Mouse (Mus musculus): ENCODE measurements around the gene Tbc1d7. TPM values are rescaled to one million over a fixed set of nuclear protein-coding genes. Genes with fewer than 3 reads are reported as not detected.

Gene Tbc1d7
- polyA plus RNA-seq, 1 experiment: 6.3 TPM

DNA sequence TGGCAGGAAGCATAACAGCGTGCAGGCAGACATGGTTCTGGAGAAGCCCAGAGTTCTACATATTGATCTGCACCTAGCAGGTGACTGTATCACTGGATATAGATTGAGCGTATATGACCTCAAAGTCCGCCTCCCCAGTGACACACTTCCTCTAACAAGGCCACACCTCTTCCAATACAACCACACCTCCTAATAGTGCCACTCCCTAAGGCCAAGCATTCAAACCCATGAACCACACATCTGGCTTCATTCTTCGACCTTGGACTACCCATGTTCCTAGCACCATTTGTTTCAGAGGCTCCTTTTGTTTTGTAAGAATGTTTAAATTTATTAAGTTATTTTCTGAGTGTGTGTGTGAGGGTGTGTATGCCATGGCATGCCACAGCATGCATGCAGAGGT, 16.4 kb upstream of the Tbc1d7 start:
- no peak overlapping the region for H3K27ac ChIP-seq (ENCODE audit: insufficient read depth, low read length)
- 91% methylated on average over 4 of the region's 4 CpGs for WGBS

DNA sequence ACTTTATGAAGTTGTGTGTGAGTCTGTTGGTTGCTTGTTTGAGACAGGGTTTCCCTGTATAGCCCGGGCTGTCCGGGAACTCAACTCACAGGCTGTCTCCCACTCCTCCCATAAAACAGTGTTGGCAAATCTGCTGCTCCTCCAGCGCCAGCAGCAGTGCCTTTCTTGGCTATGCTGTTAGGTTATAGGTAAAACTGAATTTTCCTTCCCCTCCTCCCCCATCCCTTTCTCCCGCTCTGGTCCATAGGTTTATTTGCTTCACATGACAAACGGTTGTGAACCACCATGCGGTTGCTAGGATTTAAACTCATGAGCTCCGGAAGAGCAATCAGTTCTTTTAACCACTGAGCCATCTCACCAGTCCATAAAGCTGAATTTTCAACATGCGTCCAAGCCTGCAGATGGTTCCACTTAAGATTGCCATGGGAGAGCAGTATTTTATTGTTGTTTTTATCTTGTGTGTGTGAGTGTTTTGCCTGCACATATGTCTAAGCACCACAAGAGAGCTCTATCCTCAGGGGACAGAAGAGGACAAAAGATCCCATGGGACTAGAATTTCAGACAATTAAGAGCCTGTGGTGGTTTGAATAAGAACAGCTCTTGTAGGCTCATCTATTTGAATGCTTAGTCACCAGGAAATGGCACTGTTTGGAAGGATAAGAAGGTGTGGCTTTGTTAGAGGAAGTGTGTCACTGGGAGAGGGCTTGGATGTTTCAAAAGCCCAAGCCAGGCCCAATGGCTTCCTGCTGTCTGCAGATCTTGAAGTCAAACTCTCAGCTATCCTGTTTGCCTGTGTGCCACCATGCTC, 12.2 kb upstream of the Tbc1d7 start:
- Histone ChIP-seq H3K4me3 (ENCODE audit: extremely low read depth, insufficient read depth, insufficient read length) (no peak overlapping the region), H3K27me3 (ENCODE audit: control insufficient read depth, insufficient read depth, low read length) (no peaks in the 10 kb centered on the region), H3K27ac (ENCODE audit: insufficient read depth, low read length) (no peak overlapping the region), H3K4me1 (ENCODE audit: control insufficient read depth, insufficient read depth, insufficient read length) (no peaks in the 10 kb centered on the region), H3K36me3 (ENCODE audit: control insufficient read depth, insufficient read depth, low read length) (no peaks in the 10 kb centered on the region)
- TF ChIP-seq POLR2A (IDR thresholded peaks at IDR 0.05; ENCODE audit: low read depth, low read length) (no peak), CTCF (IDR thresholded peaks at IDR 0.05; ENCODE audit: extremely low read depth, insufficient read depth, insufficient read length, insufficient replicate concordance) (no peak)
- DNase-seq (ENCODE audit: low read depth in 1 of 2, low spot score in 2 of 2): no peak
- 60% methylated on average over 8 of the region's 8 CpGs for WGBS

More for the DNA sequence above, 16.4 kb upstream of the Tbc1d7 start:
- Histone ChIP-seq H3K4me3 (ENCODE audit: extremely low read depth, insufficient read depth, insufficient read length) (no peak overlapping the region), H3K36me3 (ENCODE audit: control insufficient read depth, insufficient read depth, low read length) (no peaks in the 10 kb centered on the region), H3K27me3 (ENCODE audit: control insufficient read depth, insufficient read depth, low read length) (no peaks in the 10 kb centered on the region), H3K4me1 (ENCODE audit: control insufficient read depth, insufficient read depth, insufficient read length) (0 out of 2 replicates have a peak, but pooled peaks cover 4% of the 10 kb centered on the region)
- TF ChIP-seq CTCF (IDR thresholded peaks at IDR 0.05; ENCODE audit: extremely low read depth, insufficient read depth, insufficient read length, insufficient replicate concordance): no peak
- no peak for TF ChIP-seq POLR2A (IDR thresholded peaks at IDR 0.05; ENCODE audit: low read depth, low read length)
- no peak for DNase-seq (ENCODE audit: low read depth in 1 of 2, low spot score in 2 of 2)

DNA sequence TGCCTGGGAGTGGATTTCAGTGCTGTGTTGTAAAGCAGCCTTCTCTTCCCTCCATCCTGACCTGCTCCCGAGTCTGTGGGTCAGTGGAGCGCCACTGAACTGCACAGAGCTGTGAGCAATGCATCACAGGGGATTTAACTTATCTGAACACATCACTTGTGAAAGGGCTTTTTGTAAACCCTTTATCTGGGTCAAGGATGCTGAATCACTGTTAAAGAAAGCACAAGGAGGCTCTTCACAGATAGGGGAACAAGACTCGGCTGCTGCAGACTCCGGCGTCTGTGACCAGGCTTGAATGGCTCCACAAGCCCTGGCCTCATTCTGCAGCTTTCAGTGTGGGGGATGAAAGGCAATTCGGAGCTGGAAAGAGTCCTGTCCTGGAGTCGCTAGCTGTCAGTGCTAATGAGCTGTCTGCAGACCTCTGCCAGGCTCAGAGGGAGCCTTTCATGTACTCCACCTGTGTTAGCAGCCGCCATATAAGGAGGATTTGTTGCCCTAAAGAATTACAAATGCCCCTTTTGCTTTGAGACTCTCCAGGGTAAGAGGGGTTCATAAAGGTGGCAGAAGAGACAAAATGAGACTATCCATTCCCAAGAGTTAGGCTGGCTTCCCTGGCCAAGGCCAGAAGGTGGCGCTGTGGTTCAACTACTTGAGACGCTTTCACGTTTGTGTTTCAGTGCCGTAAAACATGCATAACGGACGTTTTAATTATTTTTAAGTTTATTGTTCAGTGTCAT, 11.3 kb upstream of the Tbc1d7 start:
- WGBS: 19% methylated on average over 14 of the region's 14 CpGs
- no peaks in the 10 kb centered on the region for H3K27me3 ChIP-seq (ENCODE audit: control insufficient read depth, insufficient read depth, low read length)
- peak; percentile 86; the same call in 1 of the 2 replicates for TF ChIP-seq CTCF (IDR thresholded peaks at IDR 0.05; ENCODE audit: extremely low read depth, insufficient read depth, insufficient read length, insufficient replicate concordance)
- no peak for TF ChIP-seq POLR2A (IDR thresholded peaks at IDR 0.05; ENCODE audit: low read depth, low read length)
- H3K4me1 ChIP-seq (ENCODE audit: control insufficient read depth, insufficient read depth, insufficient read length): no peaks in the 10 kb centered on the region
- H3K36me3 ChIP-seq (ENCODE audit: control insufficient read depth, insufficient read depth, low read length): no peaks in the 10 kb centered on the region
- H3K27ac ChIP-seq (ENCODE audit: insufficient read depth, low read length): no peak overlapping the region
- peak; percentile 54 to 76 for DNase-seq (ENCODE audit: low read depth in 1 of 2, low spot score in 2 of 2)
- no peak overlapping the region for H3K4me3 ChIP-seq (ENCODE audit: extremely low read depth, insufficient read depth, insufficient read length)

DNA sequence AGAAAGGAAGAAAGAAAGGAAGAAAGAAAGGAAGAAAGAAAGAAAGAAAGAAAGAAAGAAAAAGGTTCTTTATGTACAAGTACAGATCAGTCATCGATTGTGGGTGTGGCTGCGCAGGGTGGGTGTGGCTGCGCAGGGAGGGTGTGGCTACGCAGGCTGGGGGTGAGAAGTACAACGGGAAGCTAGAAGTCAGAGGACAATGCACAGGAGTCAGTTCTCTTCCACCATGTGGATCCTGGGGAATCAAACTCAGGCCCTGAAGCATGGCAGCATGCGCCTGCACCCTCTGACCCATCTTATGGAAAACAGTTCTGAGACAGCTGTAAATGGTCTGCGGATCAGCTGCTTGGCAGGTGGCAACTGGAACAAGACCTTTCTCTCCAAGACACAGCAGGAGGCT, 9.8 kb upstream of the Tbc1d7 start:
- WGBS: 88% methylated on average over 7 of the region's 7 CpGs
- H3K4me1 ChIP-seq (ENCODE audit: control insufficient read depth, insufficient read depth, insufficient read length): peaks cover 2% of the 10 kb centered on the region; the same call in 1 of the 2 replicates
- H3K36me3 ChIP-seq (ENCODE audit: control insufficient read depth, insufficient read depth, low read length): no peaks in the 10 kb centered on the region
- H3K27ac ChIP-seq (ENCODE audit: insufficient read depth, low read length): no peak overlapping the region
- DNase-seq (ENCODE audit: low read depth in 1 of 2, low spot score in 2 of 2): no peak
- H3K4me3 ChIP-seq (ENCODE audit: extremely low read depth, insufficient read depth, insufficient read length): no peak overlapping the region
- H3K27me3 ChIP-seq (ENCODE audit: control insufficient read depth, insufficient read depth, low read length): no peaks in the 10 kb centered on the region
- no peak for TF ChIP-seq CTCF (IDR thresholded peaks at IDR 0.05; ENCODE audit: extremely low read depth, insufficient read depth, insufficient read length, insufficient replicate concordance)
- no peak for TF ChIP-seq POLR2A (IDR thresholded peaks at IDR 0.05; ENCODE audit: low read depth, low read length)

DNA sequence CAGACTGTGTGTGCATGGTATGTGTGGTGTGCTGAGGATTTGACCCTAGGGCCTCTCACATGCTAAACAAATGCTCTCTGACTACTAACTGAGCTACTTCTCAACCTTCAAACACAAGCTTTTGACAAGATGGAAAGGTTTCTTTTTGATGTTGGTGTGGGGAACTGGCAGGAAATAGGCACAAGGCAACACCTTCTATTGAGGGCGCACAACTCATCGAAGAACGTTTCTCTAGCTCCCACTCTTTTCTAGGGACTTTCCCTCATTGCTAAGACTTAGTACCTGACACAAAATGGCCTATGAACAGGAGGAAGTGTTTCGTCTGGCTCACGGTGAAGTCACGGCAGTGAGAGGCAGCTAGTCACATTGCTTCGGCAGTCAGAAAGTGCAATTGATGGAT, 6.0 kb upstream of the Tbc1d7 start:
- H3K27ac ChIP-seq (ENCODE audit: insufficient read depth, low read length): 0 out of 2 replicates have a peak overlapping the region, but pooled peaks have one; percentile 11
- H3K36me3 ChIP-seq (ENCODE audit: control insufficient read depth, insufficient read depth, low read length): no peaks in the 10 kb centered on the region
- WGBS: 38% methylated on average over 7 of the region's 7 CpGs
- H3K4me3 ChIP-seq (ENCODE audit: extremely low read depth, insufficient read depth, insufficient read length): no peak overlapping the region
- no peak for DNase-seq (ENCODE audit: low read depth in 1 of 2, low spot score in 2 of 2)
- no peaks in the 10 kb centered on the region for H3K27me3 ChIP-seq (ENCODE audit: control insufficient read depth, insufficient read depth, low read length)
- peaks cover 5% of the 10 kb centered on the region; the same call in 1 of the 2 replicates for H3K4me1 ChIP-seq (ENCODE audit: control insufficient read depth, insufficient read depth, insufficient read length)
- no peak for TF ChIP-seq POLR2A (IDR thresholded peaks at IDR 0.05; ENCODE audit: low read depth, low read length)
- TF ChIP-seq CTCF (IDR thresholded peaks at IDR 0.05; ENCODE audit: extremely low read depth, insufficient read depth, insufficient read length, insufficient replicate concordance): no peak

DNA sequence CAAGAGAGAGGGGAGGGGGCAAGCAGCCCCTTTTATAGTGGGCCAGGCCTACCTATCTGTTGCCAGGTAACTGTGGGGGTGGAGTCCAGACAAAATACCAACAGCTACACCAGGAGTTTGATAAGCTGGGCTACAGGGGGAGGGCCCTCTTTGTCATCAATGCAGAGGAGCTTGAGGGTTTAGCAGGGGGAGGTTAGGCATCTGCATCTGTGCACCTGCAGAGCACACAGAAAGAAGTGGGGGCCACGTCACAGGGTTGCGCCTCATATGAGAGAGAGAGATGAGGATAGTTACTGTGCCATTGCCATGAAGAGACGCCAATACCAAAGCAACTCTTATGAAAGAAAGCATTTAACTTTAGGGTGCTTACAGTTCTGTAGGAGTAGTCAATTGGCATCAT, 5.4 kb upstream of the Tbc1d7 start:
- H3K4me3 ChIP-seq (ENCODE audit: extremely low read depth, insufficient read depth, insufficient read length): no peak overlapping the region
- 86% methylated on average over 3 of the region's 3 CpGs for WGBS
- peaks cover 7% of the 10 kb centered on the region; the same call in 1 of the 2 replicates for H3K4me1 ChIP-seq (ENCODE audit: control insufficient read depth, insufficient read depth, insufficient read length)
- no peak for DNase-seq (ENCODE audit: low read depth in 1 of 2, low spot score in 2 of 2)
- H3K27ac ChIP-seq (ENCODE audit: insufficient read depth, low read length): 0 out of 2 replicates have a peak overlapping the region, but pooled peaks have one; percentile 32
- H3K27me3 ChIP-seq (ENCODE audit: control insufficient read depth, insufficient read depth, low read length): no peaks in the 10 kb centered on the region
- H3K36me3 ChIP-seq (ENCODE audit: control insufficient read depth, insufficient read depth, low read length): no peaks in the 10 kb centered on the region
- TF ChIP-seq POLR2A (IDR thresholded peaks at IDR 0.05; ENCODE audit: low read depth, low read length) (no peak), CTCF (IDR thresholded peaks at IDR 0.05; ENCODE audit: extremely low read depth, insufficient read depth, insufficient read length, insufficient replicate concordance) (no peak)

All from spleen, adult 2 months (tissue).